Mouse (Mus musculus): ENCODE data around the gene Pitpnc1. TPM values are rescaled to one million over a fixed set of nuclear protein-coding genes. Genes with fewer than 3 reads are reported as not detected.

Pitpnc1 gene
- total RNA-seq, 4 experiments from 2014 or later = 54.3 to 72.7 (median 61.5) TPM

DNA sequence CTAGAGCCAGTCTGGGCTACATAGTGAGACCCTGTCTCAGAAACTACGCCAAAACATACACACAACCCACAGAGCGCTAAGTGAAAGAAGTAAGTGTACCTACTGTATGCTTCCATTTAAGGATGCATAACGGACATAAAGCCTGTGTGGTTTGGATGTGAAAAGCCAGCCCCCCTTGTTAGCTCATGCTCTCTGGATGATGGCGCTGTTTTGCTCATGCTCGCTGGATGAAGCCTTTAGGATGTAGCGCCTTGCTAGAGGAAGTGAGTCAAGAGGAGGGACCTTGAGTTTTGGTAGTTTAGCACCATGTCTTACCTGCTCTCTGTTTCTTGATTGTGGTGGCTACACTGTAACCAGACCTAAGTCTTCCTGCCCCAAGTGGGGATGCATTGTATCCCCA lies 96.9 kb downstream of the Pitpnc1 start:
- no peak for DNase-seq (ENCODE audit: low spot score in 2 of 2)

GRCm38 (mm10) chr11:107373154-107373553 lies 97.3 kb downstream of the Pitpnc1 start:
- no peak for DNase-seq (ENCODE audit: low spot score in 2 of 2)

GRCm38 (mm10) chr11:107372688-107373087 lies 97.8 kb downstream of the Pitpnc1 start:
- no peak for DNase-seq (ENCODE audit: low spot score in 2 of 2)

DNA sequence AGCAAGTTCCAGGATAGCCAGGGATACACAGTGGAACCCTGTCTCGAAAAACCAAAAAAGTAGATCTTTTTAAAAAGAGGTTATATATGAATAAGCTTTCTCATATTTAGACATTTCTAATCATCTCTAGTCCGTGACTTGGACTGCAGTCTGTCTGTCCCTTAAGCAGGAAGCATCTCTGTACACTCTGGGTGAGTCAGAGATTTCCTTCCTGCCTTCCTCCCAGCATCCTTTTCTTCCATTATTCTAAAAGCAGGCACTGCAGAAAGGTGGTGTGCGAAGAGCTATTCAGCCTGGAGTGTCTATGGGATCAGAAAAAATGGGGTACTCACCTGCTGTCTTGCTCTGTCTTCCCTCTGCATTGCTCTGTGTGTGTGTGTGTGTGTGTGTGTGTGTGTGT lies 100.0 kb downstream of the Pitpnc1 start:
- DNase-seq (ENCODE audit: low spot score in 2 of 2) = no peak

- DNase-seq (ENCODE audit: low spot score in 2 of 2) = no peak
Observed at GRCm38 (mm10) chr11:107369661-107370060, 100.8 kb downstream of the Pitpnc1 start.

DNA sequence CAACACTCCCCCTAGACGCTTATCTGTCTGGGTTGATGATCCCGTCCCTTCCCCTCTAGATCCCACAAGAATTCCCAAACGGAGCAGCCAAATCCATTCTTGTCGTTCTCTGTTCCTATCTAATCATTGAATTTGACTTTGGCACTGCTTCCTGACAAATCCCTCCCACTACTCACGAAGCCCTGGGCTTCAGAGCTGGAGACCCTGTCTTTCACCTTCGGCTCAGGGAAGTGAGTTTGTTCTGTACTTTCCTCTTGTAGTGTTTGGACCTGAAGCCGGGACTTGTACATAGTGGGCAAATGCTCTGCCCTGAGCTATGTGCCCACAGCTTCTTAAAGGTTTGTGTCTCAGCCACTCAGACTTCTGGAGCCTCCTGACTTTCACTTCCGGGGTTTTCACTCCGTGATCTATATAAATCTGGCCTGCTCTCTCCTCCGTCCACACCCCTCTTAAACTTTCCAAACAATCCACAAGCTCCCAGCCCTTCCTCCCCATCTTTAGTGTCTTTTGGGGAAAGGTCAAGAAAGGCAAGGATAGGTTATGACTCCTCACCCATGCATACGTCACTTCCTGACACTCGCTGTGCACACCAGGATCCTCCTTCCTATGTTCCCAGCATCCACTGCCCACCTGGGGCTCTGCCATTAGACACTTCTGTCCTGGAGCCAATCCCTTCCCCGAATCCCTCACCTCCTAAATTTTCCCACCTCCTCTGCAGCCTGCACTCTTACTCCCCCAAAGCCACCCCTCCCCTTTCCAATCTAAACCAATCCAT lies 104.4 kb downstream of the Pitpnc1 start:
- DNase-seq (ENCODE audit: low spot score in 2 of 2) = no peak

- no peak for DNase-seq (ENCODE audit: low spot score in 2 of 2)
Observed at GRCm38 (mm10) chr11:107358695-107359094, 111.8 kb downstream of the Pitpnc1 start.

GRCm38 (mm10) chr11:107356224-107356623 lies 114.3 kb downstream of the Pitpnc1 start:
- no peak for DNase-seq (ENCODE audit: low spot score in 2 of 2)

GRCm38 (mm10) chr11:107355526-107355925 lies 115.0 kb downstream of the Pitpnc1 start:
- no peak for DNase-seq (ENCODE audit: low spot score in 2 of 2)

DNA sequence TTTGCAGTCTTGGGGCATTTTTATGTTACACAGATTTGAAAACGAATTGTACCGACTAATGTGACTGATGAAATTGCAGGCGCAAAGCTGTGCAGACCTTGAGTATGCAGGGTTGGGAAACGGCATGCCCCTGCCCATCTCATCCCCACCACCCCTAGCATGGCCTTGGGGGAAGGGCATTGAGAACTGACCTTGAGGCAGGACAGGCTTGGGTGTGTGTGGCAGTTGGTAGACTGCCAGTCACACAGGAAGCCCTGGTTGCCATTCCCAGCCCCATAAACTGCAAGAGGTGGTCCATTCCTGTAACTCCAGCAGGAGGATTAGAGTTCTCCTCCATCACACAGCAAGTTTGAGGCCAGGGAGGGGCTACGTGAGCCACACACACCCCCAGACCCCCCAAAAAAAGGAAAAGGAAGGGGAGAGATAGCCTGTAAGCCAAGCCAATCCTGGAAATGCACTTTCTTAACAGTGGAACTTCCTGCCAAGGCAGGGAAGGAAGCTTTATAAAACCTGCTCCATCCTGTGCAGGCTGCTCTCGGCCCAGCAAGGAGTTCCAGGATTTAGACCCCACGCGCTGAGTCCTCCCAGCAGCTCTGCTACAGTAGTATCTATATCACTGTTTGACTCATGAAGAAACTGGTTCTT lies 115.9 kb downstream of the Pitpnc1 start:
- DNase-seq (ENCODE audit: low spot score in 2 of 2) = no peak

DNA sequence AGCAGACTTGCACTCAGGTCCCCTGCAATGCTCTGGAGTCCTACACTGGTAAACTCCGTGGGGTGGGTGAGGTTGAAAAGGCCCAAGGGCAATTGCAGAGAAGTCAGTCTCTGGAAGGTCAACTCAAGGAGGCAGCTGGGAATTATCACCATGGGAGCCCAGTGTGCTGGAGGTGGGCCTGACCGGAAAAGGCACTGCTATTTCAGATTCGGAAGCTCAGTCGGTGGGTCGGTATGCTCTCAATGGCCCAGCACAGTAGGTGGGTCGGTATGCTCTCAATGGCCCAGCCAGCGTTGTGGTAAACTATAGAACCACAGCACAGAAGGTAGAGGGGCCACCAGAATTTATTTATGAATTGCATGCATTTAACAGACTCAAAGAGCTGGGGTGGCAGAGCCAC lies 117.9 kb downstream of the Pitpnc1 start:
- no peak for DNase-seq (ENCODE audit: low spot score in 2 of 2)

DNA sequence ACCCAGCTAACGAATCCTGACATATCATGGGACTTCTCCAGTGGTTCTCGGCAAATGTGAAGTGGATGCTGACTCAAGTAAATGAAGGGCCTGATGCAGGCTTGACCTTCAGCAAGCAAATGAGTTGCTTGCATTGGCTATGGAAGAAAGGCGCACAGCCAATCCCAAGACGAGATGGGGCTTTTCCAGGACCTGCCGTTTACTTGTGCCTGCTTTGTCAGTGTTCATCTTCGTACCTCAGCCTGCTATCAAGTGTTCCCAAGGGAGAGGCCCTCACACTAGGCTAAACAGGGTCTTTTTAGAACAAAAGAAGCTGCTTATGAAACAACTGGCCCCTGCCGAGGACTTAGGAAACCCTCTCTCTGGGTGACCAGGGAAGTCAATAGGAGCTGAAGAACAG lies 120.7 kb downstream of the Pitpnc1 start:
- no peak for DNase-seq (ENCODE audit: low spot score in 2 of 2)

GRCm38 (mm10) chr11:107343031-107343430 lies 127.5 kb downstream of the Pitpnc1 start:
- no peak for DNase-seq (ENCODE audit: low spot score in 2 of 2)

GRCm38 (mm10) chr11:107342432-107342831 lies 128.1 kb downstream of the Pitpnc1 start:
- DNase-seq (ENCODE audit: low spot score in 2 of 2) = no peak

DNA sequence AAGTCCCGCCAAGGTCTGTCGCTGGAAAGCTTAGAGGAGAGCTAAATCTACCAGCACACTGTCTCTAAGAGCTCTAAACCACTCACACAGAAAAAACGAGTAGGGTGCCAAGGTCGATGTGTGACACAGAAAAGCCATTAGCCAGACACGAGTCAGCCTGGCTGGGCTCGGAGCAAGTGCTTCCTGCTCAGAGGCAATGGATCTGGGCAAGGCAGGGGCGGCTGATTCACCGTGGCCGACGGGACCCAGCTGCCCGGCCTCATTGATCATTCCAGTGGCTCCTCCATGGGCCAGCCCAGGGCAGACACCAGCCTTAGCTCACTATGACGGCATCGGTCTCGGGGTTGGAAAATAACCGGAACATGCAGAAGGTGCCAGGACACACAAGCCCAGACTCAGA lies 129.2 kb downstream of the Pitpnc1 start:
- peak; percentile 24 to 56 for DNase-seq (ENCODE audit: low spot score in 2 of 2)

DNA sequence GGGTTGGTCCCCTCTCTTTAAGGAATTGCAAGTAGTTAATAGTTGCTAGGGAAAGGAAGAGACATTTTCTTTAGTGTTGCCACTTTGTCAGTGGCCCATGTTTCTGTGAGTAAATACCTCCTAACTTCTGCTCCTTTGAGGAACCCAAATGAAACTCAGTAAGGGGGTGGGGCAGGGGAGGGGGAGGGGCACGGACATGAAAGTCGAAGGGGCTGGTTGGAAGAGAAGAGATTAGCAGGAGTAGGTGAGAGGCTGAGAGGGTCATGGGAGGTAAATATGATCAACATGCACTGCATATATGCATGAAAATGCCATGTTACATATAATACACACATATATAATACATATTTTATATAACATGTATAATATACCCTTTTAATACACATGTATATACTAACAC lies 129.7 kb downstream of the Pitpnc1 start:
- no peak for DNase-seq (ENCODE audit: low spot score in 2 of 2)

DNA sequence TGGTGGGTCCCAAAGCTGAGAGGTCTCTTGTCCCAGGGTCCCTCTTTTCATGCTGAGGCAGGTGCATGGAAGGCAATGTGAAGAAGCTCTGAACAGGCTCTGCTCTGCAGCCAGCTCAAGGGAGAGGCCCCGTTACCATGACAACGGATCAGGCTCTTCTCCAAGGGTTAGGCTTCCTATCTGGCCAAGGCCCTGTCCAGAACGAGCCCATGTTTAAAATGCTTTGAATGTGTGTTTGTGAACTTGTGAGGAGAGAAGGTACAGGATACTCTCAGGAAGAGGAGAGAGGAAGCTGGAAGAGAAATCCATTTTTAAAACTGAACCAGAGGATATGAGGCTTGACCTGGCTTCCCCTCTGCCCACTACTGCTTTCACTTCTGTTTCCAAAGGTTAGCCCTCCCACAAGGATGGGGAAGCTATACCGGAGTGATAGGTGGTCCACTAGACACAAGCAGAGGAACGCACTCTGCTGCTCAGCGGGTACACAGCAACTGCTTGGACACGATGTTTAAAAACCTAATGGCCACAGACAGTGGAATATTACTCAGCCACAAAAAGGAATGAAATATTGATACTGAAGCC lies 131.2 kb downstream of the Pitpnc1 start:
- DNase-seq (ENCODE audit: low spot score in 2 of 2) = no peak

DNA sequence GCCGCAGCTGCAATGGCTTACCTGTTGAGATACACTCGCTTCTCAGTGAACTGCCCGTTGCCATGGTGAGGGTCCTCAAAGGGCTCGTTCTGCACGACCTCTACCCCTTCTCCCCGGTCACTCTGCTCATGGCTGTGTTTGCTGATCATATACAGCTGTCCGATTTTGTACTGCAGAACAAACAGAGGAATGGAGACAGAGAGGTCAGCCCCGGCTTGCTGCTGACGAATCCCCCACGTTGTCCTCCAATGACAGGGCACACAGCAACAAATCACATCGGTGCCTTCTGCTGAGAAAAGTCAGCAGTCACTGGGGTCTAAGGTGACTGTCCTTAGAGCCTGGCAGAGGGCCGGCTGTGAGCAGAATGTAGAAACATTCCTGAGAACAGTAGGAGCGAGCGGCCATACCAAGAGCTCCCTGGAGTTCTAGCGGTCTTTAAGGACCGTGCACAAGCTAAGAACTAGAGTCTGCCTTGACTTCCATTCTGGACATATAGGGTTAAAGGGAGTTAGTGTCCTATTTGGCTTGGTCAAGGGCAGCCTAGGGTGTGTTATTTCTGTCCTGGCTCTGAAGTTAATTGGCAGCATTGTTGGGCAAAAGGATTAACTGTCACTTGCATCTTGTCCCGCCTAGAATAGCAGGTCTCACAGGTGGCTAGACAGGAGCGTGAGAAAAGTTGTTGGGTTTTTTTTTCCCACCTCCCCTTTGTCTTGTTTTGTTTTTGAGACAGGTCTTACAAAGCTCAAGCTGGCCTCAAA lies 132.9 kb downstream of the Pitpnc1 start:
- DNase-seq (ENCODE audit: low spot score in 2 of 2) = no peak

DNA sequence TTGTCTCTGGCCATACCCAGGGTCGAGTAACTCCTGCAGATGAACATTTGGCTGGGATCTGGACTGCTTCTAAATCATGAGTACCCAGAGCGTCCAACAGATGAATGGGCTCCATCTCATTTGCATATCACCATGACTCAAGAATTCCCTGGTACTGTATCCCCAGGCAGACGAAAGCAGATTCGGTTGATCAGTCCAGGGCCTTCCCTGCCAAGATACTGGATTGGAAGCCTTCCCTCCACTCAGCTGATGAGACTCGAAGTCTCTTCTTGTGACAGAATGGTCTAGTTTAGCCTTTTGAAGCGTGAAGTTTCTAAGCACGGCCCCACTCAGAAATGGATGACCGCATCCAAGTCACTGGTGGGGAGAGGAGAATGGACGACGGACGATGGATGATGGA lies 134.7 kb downstream of the Pitpnc1 start:
- DNase-seq (ENCODE audit: low spot score in 2 of 2) = peak in 1 of 2 experiments; percentile 50

DNA sequence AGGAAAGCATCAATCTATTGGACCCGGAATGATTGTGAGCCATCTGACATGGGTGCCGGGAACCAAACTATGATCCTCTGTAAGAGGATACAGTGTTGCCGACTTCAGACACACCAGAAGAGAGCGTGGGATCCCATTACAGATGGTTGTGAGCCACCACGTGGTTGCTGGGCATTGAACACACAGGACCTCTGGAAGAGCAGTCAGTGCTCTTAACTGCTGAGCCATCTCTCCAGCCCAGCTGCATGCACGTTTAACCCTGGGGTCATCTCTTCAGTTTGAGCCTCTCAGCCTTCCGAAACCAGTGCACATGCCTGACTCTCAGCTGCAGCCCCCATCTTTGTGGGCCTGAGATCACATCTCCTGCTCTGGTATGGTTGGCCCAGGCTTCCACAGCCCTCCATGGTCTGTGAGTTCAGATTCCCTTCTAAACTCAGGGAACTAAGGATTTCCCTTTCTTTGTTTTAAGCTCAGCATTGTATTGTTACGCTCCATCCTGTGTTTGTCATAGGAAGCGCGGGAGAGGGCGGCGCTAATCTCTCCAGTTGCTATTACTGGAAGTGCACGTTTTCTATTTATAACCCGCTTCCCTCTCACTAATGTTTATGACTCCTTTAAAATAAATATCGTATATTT lies 135.5 kb downstream of the Pitpnc1 start:
- DNase-seq (ENCODE audit: low spot score in 2 of 2) = no peak

DNA sequence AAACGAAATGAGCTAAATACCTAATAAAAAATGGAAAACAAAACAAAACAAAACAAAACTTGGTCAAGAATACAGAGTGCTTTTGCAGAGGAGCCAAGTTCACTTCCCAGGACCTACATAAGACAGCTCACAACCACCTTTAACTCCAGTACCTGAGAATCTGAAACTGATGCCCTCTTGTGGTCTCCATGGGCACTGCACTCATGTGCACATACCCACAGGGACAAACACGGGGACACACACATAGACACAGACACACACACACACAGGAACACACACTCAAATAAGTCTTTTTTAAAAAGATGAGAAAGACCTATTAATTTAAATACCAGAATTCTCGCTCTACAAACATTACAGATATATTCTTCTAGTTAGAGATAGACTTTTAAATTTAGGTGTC lies 137.6 kb downstream of the Pitpnc1 start:
- no peak for DNase-seq (ENCODE audit: low spot score in 2 of 2)

Data from gastrocnemius, adult 8-10 months (tissue).